Mouse (Mus musculus): ENCODE results near the gene Xrcc6. TPM values are rescaled to one million over a fixed set of nuclear protein-coding genes. Genes with fewer than 3 reads are reported as not detected.

Xrcc6 gene
- polyA plus RNA-seq, 1 experiment from 2014 or later = 36.7 TPM

GRCm38 (mm10) chr15:82011947-82012346 lies 24.3 kb downstream of the Xrcc6 start:
- ATAC-seq (ENCODE audit: low FRiP score) (no peak), DNase-seq (ENCODE audit: low spot score) (no peak)
- Histone ChIP-seq H3K4me2 (replicated peaks) (no peak overlapping the region), H3K9ac (no peak overlapping the region), H3K27ac (no peak overlapping the region), H3K36me3 (replicated peaks; ENCODE audit: control insufficient read depth, insufficient read depth) (no peaks in the 10 kb centered on the region), H3K27me3 (ENCODE audit: control insufficient read depth, insufficient read depth, low read length) (no peaks in the 10 kb centered on the region), H3K4me3 (replicated peaks; ENCODE audit: low read length) (no peak overlapping the region), H3K9me3 (ENCODE audit: control insufficient read depth, low read length) (no peaks in the 10 kb centered on the region), H3K4me1 (replicated peaks; ENCODE audit: control insufficient read depth, insufficient read depth, low read length) (peaks cover 18% of the 10 kb centered on the region; the same call in 1 of the 2 replicates)
- whole genome bisulfite sequencing = 96% methylated on average over 6 of the region's 6 CpGs

- Histone ChIP-seq H3K4me3 (replicated peaks; ENCODE audit: low read length) (peak overlapping the region; percentile 94), H3K4me2 (replicated peaks) (peak overlapping the region; percentile 62), H3K9me3 (ENCODE audit: control insufficient read depth, low read length) (no peaks in the 10 kb centered on the region), H3K27me3 (ENCODE audit: control insufficient read depth, insufficient read depth, low read length) (no peaks in the 10 kb centered on the region), H3K27ac (no peak overlapping the region), H3K4me1 (replicated peaks; ENCODE audit: control insufficient read depth, insufficient read depth, low read length) (peaks cover 19% of the 10 kb centered on the region; the same call in 1 of the 2 replicates), H3K36me3 (replicated peaks; ENCODE audit: control insufficient read depth, insufficient read depth) (0 out of 2 replicates have a peak, but pooled peaks cover 6% of the 10 kb centered on the region), H3K9ac (peak overlapping the region; percentile 93)
- WGBS = 20% methylated on average over 9 of the region's 9 CpGs
- ATAC-seq (ENCODE audit: low FRiP score) (no peak), DNase-seq (ENCODE audit: low spot score) (no peak)
Measured at GRCm38 (mm10) chr15:82014745-82015391, 27.2 kb downstream of the Xrcc6 start.

GRCm38 (mm10) chr15:82015392-82016100 lies 27.9 kb downstream of the Xrcc6 start:
- Histone ChIP-seq H3K4me2 (replicated peaks) (peak overlapping the region; percentile 62), H3K9me3 (ENCODE audit: control insufficient read depth, low read length) (no peaks in the 10 kb centered on the region), H3K36me3 (replicated peaks; ENCODE audit: control insufficient read depth, insufficient read depth) (0 out of 2 replicates have a peak, but pooled peaks cover 9% of the 10 kb centered on the region), H3K27me3 (ENCODE audit: control insufficient read depth, insufficient read depth, low read length) (no peaks in the 10 kb centered on the region), H3K4me3 (replicated peaks; ENCODE audit: low read length) (peak overlapping the region; percentile 94), H3K27ac (peak overlapping the region; percentile 84), H3K4me1 (replicated peaks; ENCODE audit: control insufficient read depth, insufficient read depth, low read length) (peaks cover 19% of the 10 kb centered on the region; the same call in 1 of the 2 replicates), H3K9ac (peak overlapping the region; percentile 93)
- WGBS = under 1% methylated on average over 39 of the region's 39 CpGs
- peak; percentile 64 for ATAC-seq (ENCODE audit: low FRiP score)
- peak; percentile 29 for DNase-seq (ENCODE audit: low spot score)

- peak overlapping the region; percentile 62 for H3K4me2 ChIP-seq (replicated peaks)
- H3K4me3 ChIP-seq (replicated peaks; ENCODE audit: low read length) = peak overlapping the region; percentile 94
- H3K27me3 ChIP-seq (ENCODE audit: control insufficient read depth, insufficient read depth, low read length) = no peaks in the 10 kb centered on the region
- H3K27ac ChIP-seq = peak overlapping the region; percentile 84
- WGBS = under 1% methylated on average over 51 of the region's 53 CpGs
- peaks cover 19% of the 10 kb centered on the region; the same call in 1 of the 2 replicates for H3K4me1 ChIP-seq (replicated peaks; ENCODE audit: control insufficient read depth, insufficient read depth, low read length)
- H3K9ac ChIP-seq = peak overlapping the region; percentile 93
- DNase-seq (ENCODE audit: low spot score) (peak; percentile 98), ATAC-seq (ENCODE audit: low FRiP score) (peak; percentile 96)
- H3K9me3 ChIP-seq (ENCODE audit: control insufficient read depth, low read length) = no peaks in the 10 kb centered on the region
- 0 out of 2 replicates have a peak, but pooled peaks cover 9% of the 10 kb centered on the region for H3K36me3 ChIP-seq (replicated peaks; ENCODE audit: control insufficient read depth, insufficient read depth)
Measured at GRCm38 (mm10) chr15:82016101-82016808, 28.6 kb downstream of the Xrcc6 start.

- ATAC-seq (ENCODE audit: low FRiP score) (no peak), DNase-seq (ENCODE audit: low spot score) (no peak)
- Histone ChIP-seq H3K36me3 (replicated peaks; ENCODE audit: control insufficient read depth, insufficient read depth) (peaks cover 13% of the 10 kb centered on the region; the same call in 1 of the 2 replicates), H3K27ac (peak overlapping the region; percentile 65; the same call in 1 of the 2 replicates), H3K27me3 (ENCODE audit: control insufficient read depth, insufficient read depth, low read length) (no peaks in the 10 kb centered on the region), H3K4me3 (replicated peaks; ENCODE audit: low read length) (peak overlapping the region; percentile 94), H3K9ac (peak overlapping the region; percentile 70), H3K4me1 (replicated peaks; ENCODE audit: control insufficient read depth, insufficient read depth, low read length) (peaks cover 19% of the 10 kb centered on the region; the same call in 1 of the 2 replicates), H3K9me3 (ENCODE audit: control insufficient read depth, low read length) (no peaks in the 10 kb centered on the region), H3K4me2 (replicated peaks) (peak overlapping the region; percentile 62)
- WGBS = 29% methylated on average over 6 of the region's 6 CpGs
Measured at GRCm38 (mm10) chr15:82016830-82017229, 29.2 kb downstream of the Xrcc6 start.

GRCm38 (mm10) chr15:82017461-82017860 lies 29.8 kb downstream of the Xrcc6 start:
- H3K4me3 ChIP-seq (replicated peaks; ENCODE audit: low read length) = no peak overlapping the region
- peak overlapping the region; percentile 3; the same call in 1 of the 2 replicates for H3K4me2 ChIP-seq (replicated peaks)
- no peak overlapping the region for H3K9ac ChIP-seq
- peaks cover 19% of the 10 kb centered on the region for H3K36me3 ChIP-seq (replicated peaks; ENCODE audit: control insufficient read depth, insufficient read depth)
- DNase-seq (ENCODE audit: low spot score) = no peak
- no peaks in the 10 kb centered on the region for H3K9me3 ChIP-seq (ENCODE audit: control insufficient read depth, low read length)
- peaks cover 19% of the 10 kb centered on the region; the same call in 1 of the 2 replicates for H3K4me1 ChIP-seq (replicated peaks; ENCODE audit: control insufficient read depth, insufficient read depth, low read length)
- no peak for ATAC-seq (ENCODE audit: low FRiP score)
- WGBS = 79% methylated on average over 4 of the region's 4 CpGs
- no peak overlapping the region for H3K27ac ChIP-seq
- H3K27me3 ChIP-seq (ENCODE audit: control insufficient read depth, insufficient read depth, low read length) = no peaks in the 10 kb centered on the region

GRCm38 (mm10) chr15:82019288-82019687 lies 31.7 kb downstream of the Xrcc6 start:
- Histone ChIP-seq H3K27me3 (ENCODE audit: control insufficient read depth, insufficient read depth, low read length) (no peaks in the 10 kb centered on the region), H3K4me2 (replicated peaks) (no peak overlapping the region), H3K4me3 (replicated peaks; ENCODE audit: low read length) (no peak overlapping the region), H3K36me3 (replicated peaks; ENCODE audit: control insufficient read depth, insufficient read depth) (peaks cover 37% of the 10 kb centered on the region), H3K4me1 (replicated peaks; ENCODE audit: control insufficient read depth, insufficient read depth, low read length) (peaks cover 15% of the 10 kb centered on the region; the same call in 1 of the 2 replicates), H3K9ac (no peak overlapping the region), H3K27ac (no peak overlapping the region), H3K9me3 (ENCODE audit: control insufficient read depth, low read length) (no peaks in the 10 kb centered on the region)
- ATAC-seq (ENCODE audit: low FRiP score) = no peak
- no peak for DNase-seq (ENCODE audit: low spot score)
- WGBS = 92% methylated on average over 3 of the region's 3 CpGs

GRCm38 (mm10) chr15:82022535-82023088 lies 35.0 kb downstream of the Xrcc6 start:
- H3K27me3 ChIP-seq (ENCODE audit: control insufficient read depth, insufficient read depth, low read length) = no peaks in the 10 kb centered on the region

More at GRCm38 (mm10) chr15:82022535-82023088, 35.0 kb downstream of the Xrcc6 start:
- no peak overlapping the region for H3K4me3 ChIP-seq (replicated peaks; ENCODE audit: low read length)
- no peak overlapping the region for H3K27ac ChIP-seq
- no peak for ATAC-seq (ENCODE audit: low FRiP score)
- no peaks in the 10 kb centered on the region for H3K4me1 ChIP-seq (replicated peaks; ENCODE audit: control insufficient read depth, insufficient read depth, low read length)
- DNase-seq (ENCODE audit: low spot score) = no peak
- H3K9ac ChIP-seq = no peak overlapping the region
- H3K9me3 ChIP-seq (ENCODE audit: control insufficient read depth, low read length) = no peaks in the 10 kb centered on the region
- H3K36me3 ChIP-seq (replicated peaks; ENCODE audit: control insufficient read depth, insufficient read depth) = peaks cover 70% of the 10 kb centered on the region
- no peak overlapping the region for H3K4me2 ChIP-seq (replicated peaks)
- 93% methylated on average over 13 of the region's 13 CpGs for WGBS
